Mouse (Mus musculus) hindbrain, embryonic 11.5 days (tissue): ENCODE measurements around the gene Wdr6. TPM values are rescaled to one million over a fixed set of nuclear protein-coding genes. Genes with fewer than 3 reads are reported as not detected.
A peak's percentile ranks its signal among the peaks of the same experiment; 100 is the strongest.

ENCODE experiments used
- ATAC-seq: fragments of 200-750 bp; cut with Nextera tagmentation; 2 replicates; pipeline ENCODE4 v1.8.0; 2017; ENCODE audit warnings: mild to moderate bottlenecking, moderate TSS enrichment, moderate library complexity; ENCODE audit not compliant: low FRiP score
- DNase-seq: peaks from one replicate; pipeline ENCODE4 v3.0.0-alpha.2; 2015; ENCODE audit warnings: low spot score
- H3K27ac ChIP-seq: fragments of 300-500 bp; sonication (generic); 2 replicates; pipeline ENCODE4 v1.5.1; 2014; ENCODE audit warnings: mild to moderate bottlenecking, low read depth, low read length
- H3K27me3 ChIP-seq: fragments of 300-500 bp; sonication (generic); 2 replicates; pipeline ENCODE4 v1.6.1; 2014; ENCODE audit warnings: mild to moderate bottlenecking, low read length, moderate library complexity, mixed read lengths; ENCODE audit not compliant: control insufficient read depth, insufficient read depth
- H3K36me3 ChIP-seq: fragments of 300-500 bp; sonication (generic); 2 replicates; pipeline ENCODE4 v1.6.1; 2014; ENCODE audit warnings: mild to moderate bottlenecking, low read length, moderate library complexity, mixed read lengths; ENCODE audit not compliant: control insufficient read depth, insufficient read depth
- H3K4me1 ChIP-seq: fragments of 300-500 bp; sonication (generic); replicated peaks from 2 replicates; pipeline ENCODE4 v1.6.1; 2014; ENCODE audit warnings: low read length, mixed read lengths; ENCODE audit not compliant: control insufficient read depth, insufficient read depth
- H3K4me2 ChIP-seq: fragments of 300-500 bp; sonication (generic); replicated peaks from 2 replicates; pipeline ENCODE4 v1.6.1; 2014; ENCODE audit warnings: mild to moderate bottlenecking, low read depth, low read length
- H3K4me3 ChIP-seq: fragments of 300-500 bp; sonication (generic); 2 replicates; pipeline ENCODE4 v1.5.1; 2014; ENCODE audit warnings: low read depth, low read length
- H3K9ac ChIP-seq: fragments of 300-500 bp; sonication (generic); 2 replicates; pipeline ENCODE4 v1.6.1; 2014; ENCODE audit warnings: low read depth, low read length
- H3K9me3 ChIP-seq: fragments of 300-500 bp; sonication (generic); 2 replicates; pipeline ENCODE4 v1.6.1; 2016; ENCODE audit warnings: low read length; ENCODE audit not compliant: control insufficient read depth
- WGBS: fragments of 180-500 bp; shearing (Covaris S2); extraction: QIAGEN DNeasy Blood & Tissue Kit; methylation state at CpG from one replicate; pipeline ENCODE4 v1.1.7; 2014; 5-methylcytosine and 5-hydroxymethylcytosine counted together
- polyA plus RNA-seq: library from polyadenylated mRNA; unstranded; fragments of >200 nt; fragmentation: Nextera tagmentation; extraction: Ambion mirVana; gene quantifications from 2 replicates; pipeline ENCODE4 v1.2.1, GENCODE M21; 2014

Wdr6 gene
- polyA plus RNA-seq, 1 experiment from 2014 or later = 114 TPM

GRCm38 (mm10) chr9:108569381-108570206 is 8.9 kb downstream of the Wdr6 start, which contains the start of gene Dalrd3:
Dalrd3 (plus strand) TSS chr9:108569886.
- ATAC-seq (peak; percentile 75), DNase-seq (peak; percentile 94)
- H3K4me1 ChIP-seq = peaks cover 16% of the 10 kb centered on the region
- H3K36me3 ChIP-seq = peaks cover 12% of the 10 kb centered on the region
- WGBS = 7% methylated on average over 42 of the region's 42 CpGs
- H3K9ac ChIP-seq = peak within 1 kb of the TSS; percentile 68
- H3K27me3 ChIP-seq = no peaks in the 10 kb centered on the region
- H3K4me2 ChIP-seq = peak within 1 kb of the TSS; percentile 95
- peak within 1 kb of the TSS; percentile 56 for H3K4me3 ChIP-seq
- no peaks in the 10 kb centered on the region for H3K9me3 ChIP-seq
- peak within 1 kb of the TSS; percentile 62; the same call in 1 of the 2 replicates for H3K27ac ChIP-seq

- H3K36me3 ChIP-seq = peaks cover 17% of the 10 kb centered on the region
- no peak overlapping the region for H3K27ac ChIP-seq
- no peak overlapping the region for H3K9ac ChIP-seq
- DNase-seq (no peak), ATAC-seq (no peak)
- 78% methylated on average over 17 of the region's 17 CpGs for WGBS
- H3K9me3 ChIP-seq = no peaks in the 10 kb centered on the region
- no peaks in the 10 kb centered on the region for H3K27me3 ChIP-seq
- H3K4me1 ChIP-seq = peaks cover 16% of the 10 kb centered on the region
- no peak overlapping the region for H3K4me3 ChIP-seq
- H3K4me2 ChIP-seq = peak overlapping the region; percentile 93; the same call in 1 of the 2 replicates
Observed at GRCm38 (mm10) chr9:108568511-108568921, 10.0 kb downstream of the Wdr6 start.

- ATAC-seq (no peak), DNase-seq (no peak)
- Histone ChIP-seq H3K4me3 (peak overlapping the region; percentile 53), H3K4me2 (peak overlapping the region; percentile 93), H3K27ac (peak overlapping the region; percentile 88), H3K9me3 (no peaks in the 10 kb centered on the region), H3K36me3 (peaks cover 15% of the 10 kb centered on the region), H3K27me3 (no peaks in the 10 kb centered on the region), H3K9ac (peak overlapping the region; percentile 74), H3K4me1 (peaks cover 16% of the 10 kb centered on the region)
- WGBS = 11% methylated on average over 18 of the region's 18 CpGs
Observed at GRCm38 (mm10) chr9:108567931-108568419, 10.6 kb downstream of the Wdr6 start.

- peak within 1 kb of the TSS; percentile 74 for H3K9ac ChIP-seq
- H3K27me3 ChIP-seq = no peaks in the 10 kb centered on the region
- peak within 1 kb of the TSS; percentile 53 for H3K4me3 ChIP-seq
- H3K4me2 ChIP-seq = peak within 1 kb of the TSS; percentile 93
- peaks cover 16% of the 10 kb centered on the region for H3K4me1 ChIP-seq
- ATAC-seq (peak; percentile 84), DNase-seq (peak; percentile 96)
- H3K36me3 ChIP-seq = peaks cover 6% of the 10 kb centered on the region
- H3K27ac ChIP-seq = peak within 1 kb of the TSS; percentile 88
- H3K9me3 ChIP-seq = no peaks in the 10 kb centered on the region
- WGBS = under 1% methylated on average over 70 of the region's 73 CpGs
Observed at GRCm38 (mm10) chr9:108566815-108567776, 11.4 kb downstream of the Wdr6 start, which contains the start of gene Ndufaf3. Ndufaf3 (minus strand) TSS chr9:108567434.

GRCm38 (mm10) chr9:108565881-108566814 is 12.4 kb downstream of the Wdr6 start:
- H3K4me1 ChIP-seq = peaks cover 16% of the 10 kb centered on the region
- peak overlapping the region; percentile 93 for H3K4me2 ChIP-seq
- no peak for ATAC-seq

GRCm38 (mm10) chr9:108564131-108564530 is 14.4 kb downstream of the Wdr6 start:
- Histone ChIP-seq H3K9ac (no peak overlapping the region), H3K9me3 (no peaks in the 10 kb centered on the region), H3K36me3 (peaks cover 5% of the 10 kb centered on the region; the same call in 1 of the 2 replicates), H3K4me2 (no peak overlapping the region), H3K4me3 (no peak overlapping the region), H3K4me1 (peaks cover 12% of the 10 kb centered on the region), H3K27ac (no peak overlapping the region), H3K27me3 (no peaks in the 10 kb centered on the region)
- DNase-seq (no peak), ATAC-seq (no peak)
- WGBS = 91% methylated on average over 7 of the region's 7 CpGs

More at GRCm38 (mm10) chr9:108565881-108566814, 12.4 kb downstream of the Wdr6 start:
- 14% methylated on average over 35 of the region's 35 CpGs for WGBS
- no peak for DNase-seq
- Histone ChIP-seq H3K27me3 (no peaks in the 10 kb centered on the region), H3K36me3 (peaks cover 5% of the 10 kb centered on the region; the same call in 1 of the 2 replicates), H3K4me3 (peak overlapping the region; percentile 53), H3K27ac (peak overlapping the region; percentile 88), H3K9ac (peak overlapping the region; percentile 74), H3K9me3 (no peaks in the 10 kb centered on the region)

GRCm38 (mm10) chr9:108563671-108564070 is 14.9 kb downstream of the Wdr6 start:
- ATAC-seq (no peak), DNase-seq (no peak)
- WGBS = 91% methylated on average over 8 of the region's 8 CpGs
- Histone ChIP-seq H3K27ac (no peak overlapping the region), H3K9ac (no peak overlapping the region), H3K4me1 (peaks cover 12% of the 10 kb centered on the region), H3K36me3 (peaks cover 5% of the 10 kb centered on the region; the same call in 1 of the 2 replicates), H3K27me3 (no peaks in the 10 kb centered on the region), H3K4me2 (no peak overlapping the region), H3K4me3 (no peak overlapping the region), H3K9me3 (no peaks in the 10 kb centered on the region)
